Mouse (Mus musculus): Measurements from ENCODE around the gene Tmem213. TPM values are rescaled to one million over a fixed set of nuclear protein-coding genes. Genes with fewer than 3 reads are reported as not detected.
A peak's percentile ranks its signal among the peaks of the same experiment; 100 is the strongest.

Gene Tmem213
- total RNA-seq, 2 experiments from 2014 or later: not detected

GRCm38 (mm10) chr6:38156204-38156603, 47.1 kb downstream of the Tmem213 start:
- DNase-seq: no peak

- no peak for DNase-seq
These were observed 48.9 kb downstream of the Tmem213 start for GRCm38 (mm10) chr6:38157925-38158324.

GRCm38 (mm10) chr6:38159576-38159975, 50.5 kb downstream of the Tmem213 start:
- DNase-seq: no peak

GRCm38 (mm10) chr6:38160102-38160501, 51.0 kb downstream of the Tmem213 start:
- DNase-seq: peak; percentile 92

- no peak for DNase-seq
These were observed 51.5 kb downstream of the Tmem213 start for GRCm38 (mm10) chr6:38160556-38160955.

- DNase-seq: no peak
These were observed 53.9 kb downstream of the Tmem213 start for GRCm38 (mm10) chr6:38162825-38163504.

GRCm38 (mm10) chr6:38164705-38165104, 55.6 kb downstream of the Tmem213 start:
- DNase-seq: no peak

GRCm38 (mm10) chr6:38165385-38165784, 56.3 kb downstream of the Tmem213 start:
- DNase-seq: no peak

Other genes starting within 250 kb of the Tmem213 start
- 10 to 100 TPM; 39.2 to 49.9 TPM for gene Trim24, start 238.4 kb upstream of the Tmem213 start, total RNA-seq (2021)
- 1 to 10 TPM; 1.9 to 3.4 TPM for gene Svopl, start 62.3 kb upstream of the Tmem213 start, total RNA-seq (2021)
- gene Atp6v0a4, start 15.3 kb downstream of the Tmem213 start, total RNA-seq (2021): 1 to 10 TPM; 4.0 to 5.4 TPM
- 1 to 10 TPM; 4.1 to 5.1 TPM for gene D630045J12Rik, start 144.8 kb downstream of the Tmem213 start, total RNA-seq (2021)
- gene Zc3hav1l, start 190.0 kb downstream of the Tmem213 start, total RNA-seq (2021): 1 to 10 TPM; 4.3 to 6.0 TPM
- 10 to 100 TPM; 36.1 to 42.0 TPM for gene Zc3hav1, start 245.3 kb downstream of the Tmem213 start, total RNA-seq (2021)